Mouse (Mus musculus) heart, postnatal 14 days (tissue): ENCODE data around the gene Gpr15. TPM values are rescaled to one million over a fixed set of nuclear protein-coding genes. Genes with fewer than 3 reads are reported as not detected.

Experiments
- DNase-seq, 2 experiments: peaks; one replicate each; pipeline ENCODE4 v3.0.0; 2021 to 2022
- intact Hi-C: fragments of 180-260 bp; cut with DNase I; formaldehyde crosslinking; loops from one replicate; pipeline ENCODE4 v1.15.1; 2025
- microRNA-seq, 2 experiments: library from miRNA; unstranded; fragments of <30 nt; microRNA quantifications; one replicate each; pipeline ENCODE4 v1.2.0; 2021 to 2022
- total RNA-seq, 2 experiments: library from RNA; stranded (reverse); gene quantifications; 2 replicates each; pipeline ENCODE4 v1.2.3; 2021

Gpr15 gene
- total RNA-seq, 2 experiments from 2014 or later: not detected

GRCm38 (mm10) chr16:58675256-58675655, 43.6 kb downstream of the Gpr15 start:
- intact Hi-C loops: no loop called here
- DNase-seq: no peak

GRCm38 (mm10) chr16:58673811-58674410, 45.0 kb downstream of the Gpr15 start:
- no peak for DNase-seq
- intact Hi-C loops: no loop called here

GRCm38 (mm10) chr16:58672396-58672795, 46.5 kb downstream of the Gpr15 start:
- intact Hi-C loops: no loop called here
- DNase-seq: no peak

GRCm38 (mm10) chr16:58671212-58671985, 47.5 kb downstream of the Gpr15 start:
- intact Hi-C loops: loop anchor here (2.0 kb wide), 1 partner anchor 57 kb away; no protein-coding TSS in a partner anchor
- no peak for DNase-seq

GRCm38 (mm10) chr16:58670643-58671042, 48.2 kb downstream of the Gpr15 start:
- intact Hi-C loops: loop anchor here (2.0 kb wide), 1 partner anchor 58 kb away; no protein-coding TSS in a partner anchor
- DNase-seq: no peak

- DNase-seq: peak; percentile 79 to 80
- intact Hi-C loops: loop anchor here (2.0 to 10.0 kb wide), 2 partner anchors 59 to 375 kb away; no protein-coding TSS in a partner anchor
These were observed 48.8 kb downstream of the Gpr15 start, which contains the start of gene Cpox for GRCm38 (mm10) chr16:58669917-58670630. Gene Cpox, plus strand, starts transcription at chr16:58670292.

- peak in 1 of 2 experiments; percentile 8 for DNase-seq
- intact Hi-C loops: loop anchor here (10.0 kb wide), 1 partner anchor 374 kb away; no protein-coding TSS in a partner anchor
These were observed 49.6 kb downstream of the Gpr15 start for GRCm38 (mm10) chr16:58669264-58669663.

- DNase-seq: no peak
- intact Hi-C loops: loop anchor here (10.0 kb wide), 1 partner anchor 374 kb away; no protein-coding TSS in a partner anchor
These were observed 50.3 kb downstream of the Gpr15 start for GRCm38 (mm10) chr16:58668586-58668985.

Small RNA genes lying within 50 kb of the gene (microRNA-seq; reads per million reads assigned to microRNA genes)
- gene Gm27564: 0 reads per million in 2 experiments

Other genes starting within 250 kb of the Gpr15 start
- 10 to 100 TPM; 33.5 to 37.5 TPM for gene St3gal6, start 194.8 kb downstream of the Gpr15 start, total RNA-seq
- gene Gm813, start 102.1 kb downstream of the Gpr15 start, total RNA-seq: not detected
- gene E330017A01Rik, start 80.3 kb downstream of the Gpr15 start, total RNA-seq: not detected
- gene Cpox, start 48.8 kb downstream of the Gpr15 start, total RNA-seq: 10 to 100 TPM; 29.3 to 30.6 TPM
- gene Cldnd1, start 8.8 kb upstream of the Gpr15 start, total RNA-seq: 10 to 100 TPM; 56.3 to 61.4 TPM
- not detected for gene Olfr172, start 44.1 kb upstream of the Gpr15 start, total RNA-seq
- gene Olfr173, start 81.2 kb upstream of the Gpr15 start, total RNA-seq: not detected
- not detected for gene Olfr175-ps1, start 107.7 kb upstream of the Gpr15 start, total RNA-seq
- not detected for gene Olfr177, start 155.7 kb upstream of the Gpr15 start, total RNA-seq
- not detected for gene Olfr178, start 173.0 kb upstream of the Gpr15 start, total RNA-seq
- not detected for gene Olfr181, start 209.7 kb upstream of the Gpr15 start, total RNA-seq
- not detected for gene Olfr180, start 210.3 kb upstream of the Gpr15 start, total RNA-seq